Mouse (Mus musculus) megakaryocyte-erythroid progenitor cell, adult 5-6 weeks (primary cell): ENCODE measurements around the gene Vps37b. TPM values are rescaled to one million over a fixed set of nuclear protein-coding genes. Genes with fewer than 3 reads are reported as not detected.

Experiments used
- ATAC-seq: replicated peaks from 2 replicates; pipeline ENCODE4 v1.8.0; 2016; ENCODE audit warnings: mild to moderate bottlenecking, inconsistent platforms; ENCODE audit not compliant: severe bottlenecking, poor library complexity, low FRiP score, low TSS enrichment
- total RNA-seq, 2 experiments: library from RNA; stranded (forward) in 1 of 2; stranded (reverse) in 1 of 2; fragments of 200-1000, 215-1000 nt in 1 of 2; fragments of >200 nt in 1 of 2; fragmentation: Nextera tagmentation in 1 of 2; gene quantifications; 2 replicates each; pipeline ENCODE4 v1.2.3; 2014 to 2017

The Vps37b gene
- total RNA-seq, 2 experiments from 2014 or later: 15.5 to 20.8 TPM

DNA sequence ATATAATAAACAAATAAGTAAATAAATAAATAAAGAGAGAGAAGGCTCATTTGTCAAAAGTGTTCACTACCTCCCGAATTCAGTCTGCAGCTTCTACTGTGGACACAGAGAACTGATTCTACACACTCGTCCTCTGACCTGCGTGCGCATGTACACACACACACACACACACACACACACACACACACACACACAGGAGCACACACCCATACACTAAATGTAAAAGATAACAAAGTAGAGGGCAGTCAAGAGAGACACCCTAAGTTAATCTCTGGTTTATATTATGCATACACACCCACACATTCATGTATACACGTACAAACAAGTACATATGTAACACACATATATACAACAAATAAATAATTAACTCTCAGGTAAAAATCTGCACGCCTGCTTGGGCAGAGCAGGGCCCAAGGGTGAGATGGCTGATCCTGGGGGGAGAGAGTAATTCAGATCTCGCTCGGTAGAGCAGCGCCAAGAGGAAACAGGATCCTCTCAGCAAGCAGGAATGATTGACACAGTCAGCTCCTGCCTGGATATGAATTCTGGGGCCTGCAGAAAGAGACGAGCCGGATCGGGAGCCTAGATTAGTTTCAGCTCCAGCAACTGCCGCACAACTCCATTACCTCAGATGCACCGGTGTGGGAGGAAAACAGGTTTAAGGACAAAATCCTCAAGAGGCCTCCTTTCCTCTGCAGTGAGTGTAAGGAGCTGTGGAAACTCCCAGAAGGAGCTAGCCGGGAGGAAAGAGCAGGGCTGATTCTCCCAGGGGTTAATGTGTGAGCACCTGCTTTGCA, 17.4 kb upstream of the Vps37b start:
- ATAC-seq: no peak

GRCm38 (mm10) chr5:124046741-124047401, 14.8 kb upstream of the Vps37b start:
- no peak for ATAC-seq

DNA sequence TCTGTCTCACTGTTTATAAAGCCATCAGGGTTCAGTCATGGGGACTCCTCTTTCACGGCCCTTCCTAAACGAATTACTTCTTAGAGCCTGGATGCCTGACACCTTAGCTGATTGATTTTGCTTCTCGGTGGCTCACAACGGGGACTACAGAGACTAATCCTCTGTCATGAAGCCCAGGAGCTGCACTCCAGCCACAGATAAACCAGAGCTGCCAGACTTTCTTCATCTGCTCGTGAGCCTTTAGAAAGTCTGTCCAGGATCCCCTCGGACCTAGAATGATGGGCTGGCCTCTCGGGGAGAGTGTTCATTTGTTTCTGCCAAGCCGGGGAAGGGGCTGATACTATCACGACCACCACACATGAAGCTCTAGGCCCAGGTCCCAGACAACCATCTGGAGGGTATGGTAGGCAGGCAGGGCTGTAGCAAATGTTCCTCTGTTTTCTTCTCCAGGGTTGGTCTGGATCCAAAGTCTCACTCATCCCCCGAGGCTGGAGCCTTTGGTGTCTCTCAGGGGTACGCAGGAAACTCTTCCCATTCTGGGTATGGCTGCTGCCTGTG, 13.5 kb upstream of the Vps37b start:
- ATAC-seq: no peak

- ATAC-seq: no peak
Observed at GRCm38 (mm10) chr5:124043999-124044398, 11.9 kb upstream of the Vps37b start.

- ATAC-seq: no peak
Observed at GRCm38 (mm10) chr5:124043212-124043978, 11.3 kb upstream of the Vps37b start.

GRCm38 (mm10) chr5:124041097-124041496, 9.0 kb upstream of the Vps37b start:
- ATAC-seq: no peak

GRCm38 (mm10) chr5:124039602-124040001, 7.5 kb upstream of the Vps37b start:
- peak; percentile 83 for ATAC-seq

DNA sequence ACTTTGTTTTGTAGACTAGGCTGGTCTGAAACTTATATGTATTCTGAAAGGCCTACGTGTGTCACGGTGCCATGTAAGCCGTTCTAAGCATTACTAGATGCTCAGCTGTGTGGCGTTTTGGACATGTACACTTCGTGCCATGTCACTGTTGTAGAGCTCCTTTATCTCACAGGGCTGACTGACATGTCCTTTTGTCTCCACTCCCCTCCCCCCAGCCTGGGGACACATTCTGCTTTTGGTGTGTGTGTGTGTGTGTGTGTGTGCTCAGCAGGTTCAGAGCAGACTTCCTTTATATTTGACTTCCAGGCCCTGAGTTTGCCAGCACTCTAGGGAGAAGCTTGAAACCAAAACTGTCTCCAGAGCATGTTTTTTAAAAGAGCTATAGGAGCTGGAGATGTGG, 4.8 kb upstream of the Vps37b start:
- no peak for ATAC-seq

DNA sequence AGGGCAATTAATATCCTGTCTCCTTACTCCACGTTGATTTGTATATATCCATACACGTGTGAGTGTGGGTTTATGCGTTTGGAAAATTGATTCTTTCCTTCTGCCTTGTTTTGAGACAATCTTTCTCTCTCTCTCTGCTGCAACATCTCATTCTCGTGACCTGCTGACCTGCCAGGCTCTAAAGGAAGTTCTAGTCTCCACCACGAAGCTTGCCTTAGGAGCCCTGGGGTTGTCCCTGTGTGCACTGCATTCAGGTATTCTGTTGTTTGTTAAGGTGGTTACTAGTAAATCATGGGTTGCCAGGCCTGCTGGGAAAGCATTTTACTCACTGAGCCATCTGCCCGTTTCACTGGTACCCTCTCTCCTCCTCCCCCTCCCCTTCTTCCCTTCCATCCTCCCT, 4.3 kb upstream of the Vps37b start:
- no peak for ATAC-seq

GRCm38 (mm10) chr5:124035806-124036205, 3.7 kb upstream of the Vps37b start:
- no peak for ATAC-seq

DNA sequence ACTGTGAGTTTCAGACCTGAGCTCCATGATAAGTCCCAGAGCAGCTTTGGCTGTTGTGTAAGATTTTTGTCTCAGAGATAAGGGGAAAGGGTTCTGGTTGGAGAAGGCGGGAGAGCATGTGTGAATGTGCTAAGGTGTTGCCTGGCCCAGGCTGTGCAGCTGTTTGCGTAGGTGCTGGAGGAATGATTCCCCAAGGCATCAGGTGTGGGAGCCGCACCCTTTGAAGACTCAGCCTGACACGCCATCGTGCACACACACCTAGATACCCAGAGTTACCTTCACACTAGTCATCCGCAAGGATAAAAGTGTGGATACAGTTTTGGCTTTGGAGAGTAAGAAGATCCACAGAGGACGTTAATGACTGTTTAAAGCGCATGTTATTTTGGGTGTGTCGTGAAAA, 3.3 kb upstream of the Vps37b start:
- ATAC-seq: no peak

GRCm38 (mm10) chr5:124034471-124034870, 2.4 kb upstream of the Vps37b start:
- ATAC-seq: no peak

- ATAC-seq: peak; percentile 75
Observed at GRCm38 (mm10) chr5:124031068-124031955, 758 bp downstream of the Vps37b start.

DNA sequence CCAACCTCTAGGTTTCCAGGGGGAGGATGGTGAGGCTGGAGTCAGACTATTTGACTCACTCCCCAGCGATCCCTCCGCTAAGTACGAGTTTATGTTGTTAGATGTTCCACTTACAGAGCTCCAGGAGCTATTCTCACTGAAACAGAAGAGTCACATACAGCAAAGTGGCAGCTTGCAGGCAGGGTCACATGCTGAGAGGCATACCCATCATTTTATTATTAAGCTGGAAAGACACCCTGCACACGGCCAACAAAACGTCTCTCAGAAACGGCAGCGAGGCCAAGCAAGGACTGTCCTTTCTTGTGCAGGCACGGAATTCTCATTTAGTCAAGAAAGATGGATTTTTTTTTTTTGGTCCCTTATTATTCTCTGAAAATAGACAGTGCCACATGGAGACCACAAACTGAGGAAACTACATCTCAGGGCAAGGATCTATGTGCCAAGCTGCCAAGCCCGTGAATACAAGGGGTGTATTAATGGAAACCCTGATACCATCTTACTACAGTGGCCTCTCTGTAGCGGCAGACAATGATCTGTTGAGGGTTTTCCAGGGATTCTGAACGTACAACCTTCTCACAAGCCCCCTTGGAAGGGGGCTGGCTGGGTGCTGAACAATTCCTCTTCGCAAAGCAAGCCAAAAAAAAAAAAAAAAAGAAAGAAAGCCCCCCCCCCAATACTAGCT, 1.5 kb downstream of the Vps37b start:
- no peak for ATAC-seq

- ATAC-seq: no peak
Observed at GRCm38 (mm10) chr5:124029220-124030035, 2.6 kb downstream of the Vps37b start.

DNA sequence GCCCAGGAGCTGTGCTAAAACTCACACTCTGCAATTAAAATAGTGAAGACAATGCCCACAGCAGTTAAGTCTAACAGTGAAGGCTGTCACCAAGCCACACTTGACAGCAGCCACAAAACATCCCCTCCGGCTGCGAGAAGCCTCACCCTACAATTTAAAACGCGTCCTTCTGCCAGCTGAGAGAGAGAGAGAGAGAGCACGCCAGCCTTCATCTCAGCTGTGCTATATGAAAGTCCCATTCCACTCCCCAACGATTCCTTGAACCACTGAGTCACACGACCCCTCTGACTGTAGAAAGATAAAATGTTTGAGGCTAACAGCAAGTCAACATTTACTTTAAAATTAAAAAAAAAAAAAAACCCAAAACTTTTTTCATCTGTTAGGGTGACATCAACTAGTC, 3.4 kb downstream of the Vps37b start:
- ATAC-seq: no peak

DNA sequence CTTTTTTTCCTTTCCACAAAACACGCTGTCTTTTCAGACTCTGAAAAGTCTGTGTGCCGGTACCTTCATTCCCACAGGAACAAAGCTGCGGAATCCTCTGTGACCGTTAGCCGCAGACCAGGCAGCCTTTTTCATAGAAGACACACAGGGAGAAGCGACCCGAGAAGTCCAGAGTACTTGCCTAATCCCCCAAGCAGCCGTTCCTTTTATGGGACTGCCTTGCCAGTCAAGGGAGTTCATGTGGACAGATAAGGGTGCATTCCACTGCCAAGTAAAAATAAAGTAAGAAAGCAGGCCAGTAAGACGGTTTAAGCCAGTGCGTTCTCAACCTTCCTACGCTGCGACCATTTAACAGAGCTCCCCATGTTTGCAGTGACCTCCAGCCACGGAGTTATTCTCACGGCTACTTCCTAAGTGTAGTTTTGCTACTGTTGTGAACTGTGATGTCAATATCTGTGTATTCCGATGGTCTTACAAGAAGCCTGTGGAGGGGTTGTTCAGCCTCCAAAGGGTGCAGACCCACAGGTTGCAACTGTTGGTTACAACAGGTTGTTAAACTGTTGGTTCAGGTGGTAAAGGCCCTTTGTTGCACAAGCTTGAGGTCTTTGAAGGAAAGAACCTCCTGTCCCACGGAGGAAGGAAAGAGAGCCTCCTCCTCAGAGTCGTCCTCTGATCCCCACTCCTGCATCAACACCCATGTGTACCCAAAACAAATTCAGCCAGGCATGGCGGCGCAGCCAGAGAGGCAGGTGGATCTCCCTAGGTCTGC, 4.2 kb downstream of the Vps37b start:
- ATAC-seq: peak; percentile 38
